Mouse (Mus musculus): ENCODE measurements around the gene Gm2012. TPM values are rescaled to one million over a fixed set of nuclear protein-coding genes. Genes with fewer than 3 reads are reported as not detected.
"Not testable (repeated sequence)": the region's sequence is repeated elsewhere in the genome, so short reads cannot be mapped to it uniquely, and the experiment has no call there.

The Gm2012 gene
- total RNA-seq (2021) = not detected

DNA sequence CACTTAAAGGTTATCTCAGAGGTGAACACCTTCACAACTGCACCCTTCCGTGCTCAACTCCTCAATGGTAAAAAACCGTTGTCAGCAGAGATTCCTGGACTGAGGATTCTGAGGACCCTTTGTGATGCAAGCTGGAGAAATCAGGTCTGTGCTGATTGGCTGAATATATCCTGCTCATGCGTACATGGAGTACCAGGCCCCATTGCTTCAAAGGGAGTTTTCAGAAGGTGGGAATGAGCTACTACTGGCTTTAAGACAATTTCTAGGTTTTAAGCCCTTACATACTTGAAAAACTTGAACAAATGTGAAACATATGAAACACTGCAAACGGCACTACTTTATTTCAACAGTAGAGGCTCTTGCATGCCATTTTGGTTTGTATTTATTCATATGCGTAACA is at the start of gene Gm2012:
Gm2012 (minus strand) TSS at position 101 of the 400 bp plus-strand sequence.
- intact Hi-C loops (cut with DNase I); DNase-seq: not testable (repeated sequence)

- intact Hi-C loops (cut with DNase I); DNase-seq: not testable (repeated sequence)
Measured at GRCm38 (mm10) chrX:26159146-26159545, 72.0 kb downstream of the Gm2012 start.

Small RNAs within 50 kb of the gene (microRNA-seq; reads per million reads assigned to microRNA genes)
- gene Gm26302 = 0 reads per million in 2 experiments

Other genes starting within 250 kb of the Gm2012 start
- not detected for gene Gm5168, start 180.3 kb downstream of the Gm2012 start, total RNA-seq (2021)
- not detected for gene Gm2030, start 78.7 kb upstream of the Gm2012 start, total RNA-seq (2021)

All from heart, postnatal 10 days (tissue).